Mouse (Mus musculus) neural tube, embryonic 11.5 days (tissue): ENCODE measurements at regions not wholly inside any gene's neighbourhood (a gene's known extent, or its start where the extent isn't known, plus 50 kb on each side); places are given as distances from the start of the nearest gene placed in this dataset.

Source experiments
- ATAC-seq: fragments of 200-750 bp; cut with Nextera tagmentation; 2 replicates; pipeline ENCODE4 v1.8.0; 2017; ENCODE audit warnings: moderate number of reproducible peaks, mild to moderate bottlenecking, moderate TSS enrichment, moderate library complexity; ENCODE audit not compliant: insufficient read depth, low FRiP score, low TSS enrichment
- DNase-seq: peaks from one replicate; pipeline ENCODE4 v3.0.0-alpha.2; 2015; ENCODE audit warnings: low spot score
- H3K27ac ChIP-seq: fragments of 300-500 bp; sonication (generic); 2 replicates; pipeline ENCODE4 v1.5.1; 2014; ENCODE audit warnings: low read depth, mild to moderate bottlenecking, low read length
- H3K27me3 ChIP-seq: fragments of 300-500 bp; sonication (generic); 2 replicates; pipeline ENCODE4 v1.6.1; 2014; ENCODE audit warnings: mild to moderate bottlenecking, low read length, mixed read lengths; ENCODE audit not compliant: control insufficient read depth, insufficient read depth
- H3K36me3 ChIP-seq: fragments of 300-500 bp; sonication (generic); 2 replicates; pipeline ENCODE4 v1.6.1; 2014; ENCODE audit warnings: mild to moderate bottlenecking, low read length, moderate library complexity, mixed read lengths; ENCODE audit not compliant: control insufficient read depth, insufficient read depth
- H3K4me1 ChIP-seq: fragments of 300-500 bp; sonication (generic); 2 replicates; pipeline ENCODE4 v1.6.1; 2014; ENCODE audit warnings: low read length, mixed read lengths; ENCODE audit not compliant: control insufficient read depth, insufficient read depth
- H3K4me2 ChIP-seq: fragments of 300-500 bp; sonication (generic); 2 replicates; pipeline ENCODE4 v1.6.1; 2014; ENCODE audit warnings: low read depth, mild to moderate bottlenecking, moderate library complexity
- H3K4me3 ChIP-seq: fragments of 300-500 bp; sonication (generic); 2 replicates; pipeline ENCODE4 v1.5.1; 2014; ENCODE audit warnings: low read depth, low read length
- H3K9ac ChIP-seq: fragments of 300-500 bp; sonication (generic); 2 replicates; pipeline ENCODE4 v1.6.1; 2014; ENCODE audit warnings: mild to moderate bottlenecking, low read length
- H3K9me3 ChIP-seq: fragments of 300-500 bp; sonication (generic); 2 replicates; pipeline ENCODE4 v1.6.1; 2016; ENCODE audit warnings: low read length; ENCODE audit not compliant: control insufficient read depth
- WGBS: fragments of 180-500 bp; shearing (Covaris S2); extraction: QIAGEN DNeasy Blood & Tissue Kit; methylation state at CpG from one replicate; pipeline ENCODE4 v1.1.7; 2014; 5-methylcytosine and 5-hydroxymethylcytosine counted together

- no peak overlapping the region for H3K27ac ChIP-seq
- H3K36me3 ChIP-seq: no peaks in the 10 kb centered on the region
- no peak overlapping the region for H3K4me3 ChIP-seq
- ATAC-seq: no peak
- WGBS: 93% methylated on average over 2 of the region's 2 CpGs
- no peaks in the 10 kb centered on the region for H3K27me3 ChIP-seq
- H3K4me2 ChIP-seq: no peak overlapping the region
- H3K4me1 ChIP-seq: no peaks in the 10 kb centered on the region
- H3K9ac ChIP-seq: no peak overlapping the region
- H3K9me3 ChIP-seq: no peaks in the 10 kb centered on the region
- DNase-seq: no peak
Measured at GRCm38 (mm10) chr19:59629161-59629445, 170.9 kb downstream of the Emx2 start.

GRCm38 (mm10) chr19:59630095-59630494 is 171.9 kb downstream of the Emx2 start:
- DNase-seq: no peak

DNA sequence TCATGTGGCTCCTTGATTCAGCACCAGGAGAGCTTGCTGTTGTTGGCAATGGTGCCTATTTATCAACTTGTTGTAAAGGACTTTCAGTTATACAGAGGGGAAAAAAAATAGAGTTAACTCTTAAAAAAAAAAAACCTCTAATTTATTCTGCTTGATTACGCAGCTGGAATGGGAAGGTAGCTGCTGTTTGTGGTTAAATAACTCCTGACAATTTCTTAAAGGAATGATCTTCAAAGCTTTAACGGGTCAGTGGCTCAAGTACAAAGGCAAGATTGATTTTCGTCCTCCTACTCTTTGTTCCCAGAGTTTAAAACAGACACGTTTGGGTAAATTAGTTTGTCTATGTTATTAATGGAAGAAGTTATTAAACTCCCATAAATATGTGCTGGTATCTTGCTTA is 172.5 kb downstream of the Emx2 start:
- WGBS: 49% methylated on average over 4 of the region's 4 CpGs
- H3K9me3 ChIP-seq: no peaks in the 10 kb centered on the region
- DNase-seq: no peak
- no peak overlapping the region for H3K4me3 ChIP-seq
- no peak overlapping the region for H3K9ac ChIP-seq
- no peak for ATAC-seq
- H3K36me3 ChIP-seq: no peaks in the 10 kb centered on the region
- H3K27ac ChIP-seq: no peak overlapping the region
- no peak overlapping the region for H3K4me2 ChIP-seq
- no peaks in the 10 kb centered on the region for H3K4me1 ChIP-seq
- H3K27me3 ChIP-seq: no peaks in the 10 kb centered on the region

More at GRCm38 (mm10) chr19:59630095-59630494, 171.9 kb downstream of the Emx2 start:
- no peaks in the 10 kb centered on the region for H3K36me3 ChIP-seq
- H3K4me3 ChIP-seq: no peak overlapping the region
- no peak overlapping the region for H3K4me2 ChIP-seq
- no peak overlapping the region for H3K27ac ChIP-seq
- H3K9me3 ChIP-seq: no peaks in the 10 kb centered on the region
- no peaks in the 10 kb centered on the region for H3K4me1 ChIP-seq
- no peak for ATAC-seq
- no peaks in the 10 kb centered on the region for H3K27me3 ChIP-seq
- no peak overlapping the region for H3K9ac ChIP-seq
- 83% methylated on average over 8 of the region's 8 CpGs for WGBS

DNA sequence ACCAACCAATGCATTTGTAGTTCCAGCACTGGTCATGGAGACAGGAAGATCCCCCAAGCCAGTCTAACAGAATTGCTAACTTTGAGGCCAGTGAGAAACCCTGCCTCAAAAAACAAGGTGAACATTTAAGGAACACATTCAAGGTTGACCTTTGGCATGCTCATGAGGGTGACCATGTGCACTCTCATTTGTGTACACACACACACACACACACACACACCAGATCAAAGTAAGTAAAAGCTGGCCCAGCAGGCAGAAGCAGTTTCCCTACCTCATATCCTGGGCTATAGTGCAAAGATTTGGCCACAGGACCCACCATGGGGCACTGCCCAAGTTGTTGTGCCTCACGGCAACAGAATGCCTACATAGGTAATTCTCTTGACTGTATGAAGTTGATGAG is 173.4 kb downstream of the Emx2 start:
- no peak overlapping the region for H3K4me3 ChIP-seq
- H3K9ac ChIP-seq: no peak overlapping the region
- H3K27ac ChIP-seq: no peak overlapping the region
- ATAC-seq: no peak
- no peak for DNase-seq
- no peaks in the 10 kb centered on the region for H3K36me3 ChIP-seq
- no peaks in the 10 kb centered on the region for H3K27me3 ChIP-seq
- H3K4me2 ChIP-seq: no peak overlapping the region
- 87% methylated on average over 1 of the region's 1 CpGs for WGBS
- no peaks in the 10 kb centered on the region for H3K4me1 ChIP-seq
- no peaks in the 10 kb centered on the region for H3K9me3 ChIP-seq

DNA sequence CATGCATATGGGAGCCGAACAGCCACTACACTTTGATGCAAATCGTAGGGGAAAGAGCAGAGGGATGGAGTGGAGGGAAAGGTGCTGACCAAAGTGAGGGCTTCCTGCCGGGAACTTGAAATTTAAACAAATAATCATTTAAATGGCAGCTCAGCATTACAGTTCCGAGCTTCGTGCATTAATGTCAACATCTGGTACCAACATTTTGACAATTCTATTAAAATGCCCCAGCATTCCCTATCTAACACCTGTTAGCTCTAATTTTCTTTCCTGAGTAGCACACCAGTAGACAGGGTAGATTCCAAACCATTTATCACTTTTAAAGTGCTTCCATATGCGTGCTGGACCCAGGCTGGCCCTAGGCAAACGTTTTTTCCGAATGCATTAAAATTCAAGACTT is 178.1 kb downstream of the Emx2 start:
- Histone ChIP-seq H3K4me3 (no peak overlapping the region), H3K27ac (no peak overlapping the region), H3K4me1 (no peaks in the 10 kb centered on the region), H3K9me3 (no peaks in the 10 kb centered on the region), H3K36me3 (no peaks in the 10 kb centered on the region), H3K9ac (no peak overlapping the region), H3K27me3 (no peaks in the 10 kb centered on the region), H3K4me2 (no peak overlapping the region)
- ATAC-seq (no peak), DNase-seq (no peak)
- WGBS: 48% methylated on average over 8 of the region's 8 CpGs

GRCm38 (mm10) chr19:59642606-59643005 is 184.4 kb downstream of the Emx2 start:
- no peak overlapping the region for H3K4me2 ChIP-seq
- no peak overlapping the region for H3K9ac ChIP-seq
- ATAC-seq (no peak), DNase-seq (no peak)
- H3K27ac ChIP-seq: no peak overlapping the region
- no peaks in the 10 kb centered on the region for H3K36me3 ChIP-seq
- no peak overlapping the region for H3K4me3 ChIP-seq
- no peaks in the 10 kb centered on the region for H3K9me3 ChIP-seq
- no peaks in the 10 kb centered on the region for H3K27me3 ChIP-seq
- no peaks in the 10 kb centered on the region for H3K4me1 ChIP-seq
- 89% methylated on average over 3 of the region's 3 CpGs for WGBS

GRCm38 (mm10) chr19:59646231-59646630 is 188.1 kb downstream of the Emx2 start:
- Histone ChIP-seq H3K9ac (no peak overlapping the region), H3K4me1 (no peaks in the 10 kb centered on the region), H3K4me3 (no peak overlapping the region), H3K36me3 (no peaks in the 10 kb centered on the region), H3K4me2 (no peak overlapping the region), H3K27ac (no peak overlapping the region), H3K9me3 (no peaks in the 10 kb centered on the region), H3K27me3 (no peaks in the 10 kb centered on the region)
- DNase-seq (no peak), ATAC-seq (no peak)
- 85% methylated on average over 8 of the region's 8 CpGs for WGBS

- no peak for DNase-seq
Measured at GRCm38 (mm10) chr19:59646656-59647055, 188.5 kb downstream of the Emx2 start.

GRCm38 (mm10) chr19:59649421-59649820 is 191.2 kb downstream of the Emx2 start:
- DNase-seq (no peak), ATAC-seq (no peak)
- Histone ChIP-seq H3K9me3 (no peaks in the 10 kb centered on the region), H3K36me3 (no peaks in the 10 kb centered on the region), H3K27me3 (no peaks in the 10 kb centered on the region), H3K27ac (no peak overlapping the region), H3K4me3 (no peak overlapping the region), H3K9ac (no peak overlapping the region), H3K4me2 (no peak overlapping the region), H3K4me1 (no peaks in the 10 kb centered on the region)
- 85% methylated on average over 5 of the region's 5 CpGs for WGBS

More at GRCm38 (mm10) chr19:59646656-59647055, 188.5 kb downstream of the Emx2 start:
- H3K4me2 ChIP-seq: no peak overlapping the region
- H3K27ac ChIP-seq: no peak overlapping the region
- 69% methylated on average over 7 of the region's 7 CpGs for WGBS
- no peak overlapping the region for H3K4me3 ChIP-seq
- no peaks in the 10 kb centered on the region for H3K36me3 ChIP-seq
- H3K9me3 ChIP-seq: no peaks in the 10 kb centered on the region
- no peaks in the 10 kb centered on the region for H3K27me3 ChIP-seq
- no peaks in the 10 kb centered on the region for H3K4me1 ChIP-seq
- no peak overlapping the region for H3K9ac ChIP-seq
- ATAC-seq: no peak
